Mouse (Mus musculus): ENCODE results near the gene Rac2.

Gene Rac2

DNA sequence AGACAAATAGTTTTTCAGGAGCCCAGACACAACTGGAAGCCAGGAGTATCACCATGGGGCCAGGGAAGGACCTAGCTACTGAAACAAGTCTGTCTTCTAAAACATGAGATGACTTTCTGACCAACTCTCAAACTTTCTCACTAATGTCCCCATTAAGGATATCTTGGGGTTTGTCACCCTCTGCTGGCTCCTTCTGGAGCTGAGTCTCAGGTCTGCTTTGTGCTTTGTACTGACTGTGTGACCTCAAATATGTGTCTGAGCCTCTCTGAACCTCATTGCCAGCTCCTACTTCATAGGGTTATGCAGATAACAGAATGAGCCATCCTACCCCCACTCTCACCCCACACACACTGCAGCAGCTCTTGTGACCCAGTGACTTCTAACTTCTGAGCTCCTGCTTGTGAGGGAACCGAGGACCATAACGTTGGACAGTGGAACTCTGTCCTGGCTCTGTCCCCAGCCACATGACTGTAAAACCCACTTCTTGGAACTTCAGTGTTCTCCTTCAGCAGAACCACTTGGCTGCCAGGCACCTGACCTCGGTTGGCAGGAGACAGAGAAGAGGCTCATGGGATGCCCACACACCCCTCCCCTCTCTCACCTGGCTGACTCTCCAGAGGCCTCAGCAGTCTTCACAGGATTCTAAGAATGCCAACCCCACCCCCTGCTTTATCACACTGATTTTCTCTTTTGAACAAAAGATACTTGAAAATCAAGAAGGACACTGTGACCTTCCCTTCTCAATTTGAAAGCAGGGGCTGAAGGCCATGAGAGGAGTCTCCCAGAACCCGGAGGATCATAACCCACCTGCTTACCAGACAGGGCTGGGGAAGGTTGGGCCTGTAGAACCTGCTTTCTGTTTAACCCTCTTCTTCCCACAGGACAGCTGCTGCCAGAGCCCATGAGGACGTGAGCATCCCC, 24.9 kb downstream of the Rac2 start:
- DNase-seq (ENCODE audit: low read depth in 1 of 2, low spot score in 2 of 2): no peak

DNA sequence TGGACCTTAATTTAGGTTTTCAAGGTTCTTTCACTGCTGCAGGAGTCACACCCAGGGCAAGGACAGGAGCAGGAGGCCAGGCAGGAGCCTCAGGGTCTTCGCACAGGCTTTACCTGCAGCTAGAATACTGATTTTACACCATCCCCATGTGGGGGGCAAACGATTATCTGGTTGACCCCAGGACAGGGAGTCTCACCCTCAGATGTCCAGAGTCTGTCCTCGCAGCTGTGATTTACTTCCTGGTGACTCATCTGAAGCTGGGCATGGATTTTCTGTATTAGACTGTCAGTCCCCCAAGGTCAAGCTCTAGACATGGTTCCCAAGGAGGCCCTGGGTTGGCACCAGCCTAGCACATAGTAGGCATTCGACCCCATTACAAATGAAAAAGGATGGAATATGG, 26.5 kb downstream of the Rac2 start:
- DNase-seq (ENCODE audit: low read depth in 1 of 2, low spot score in 2 of 2): no peak

DNA sequence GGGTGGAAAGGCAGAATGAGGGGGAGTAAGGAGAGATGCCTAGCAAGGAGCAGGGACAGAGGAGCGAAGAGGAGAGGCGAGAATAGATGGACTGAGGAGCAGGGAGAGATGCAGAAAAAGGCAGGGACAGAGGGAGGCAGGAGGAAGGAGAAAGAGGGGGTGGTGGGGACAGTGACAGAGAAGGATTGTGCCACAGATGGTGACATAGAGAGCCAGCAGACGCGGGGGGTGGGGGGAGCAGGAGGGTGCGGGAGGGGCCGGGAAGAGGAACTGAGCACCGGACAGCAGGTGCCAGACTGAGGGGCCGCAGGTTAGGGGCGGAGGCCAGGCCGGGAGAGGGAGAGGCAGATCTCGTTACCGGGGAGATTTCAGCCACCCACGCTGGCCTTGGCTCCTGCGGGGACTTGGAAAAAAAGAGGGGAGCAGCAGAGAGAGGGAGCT, 28.0 kb downstream of the Rac2 start, which contains the start of gene Sstr3:
Gene Sstr3 (minus strand): TSS at position 125 of the 441 bp plus-strand sequence.
- DNase-seq (ENCODE audit: low read depth in 1 of 2, low spot score in 2 of 2): no peak

DNA sequence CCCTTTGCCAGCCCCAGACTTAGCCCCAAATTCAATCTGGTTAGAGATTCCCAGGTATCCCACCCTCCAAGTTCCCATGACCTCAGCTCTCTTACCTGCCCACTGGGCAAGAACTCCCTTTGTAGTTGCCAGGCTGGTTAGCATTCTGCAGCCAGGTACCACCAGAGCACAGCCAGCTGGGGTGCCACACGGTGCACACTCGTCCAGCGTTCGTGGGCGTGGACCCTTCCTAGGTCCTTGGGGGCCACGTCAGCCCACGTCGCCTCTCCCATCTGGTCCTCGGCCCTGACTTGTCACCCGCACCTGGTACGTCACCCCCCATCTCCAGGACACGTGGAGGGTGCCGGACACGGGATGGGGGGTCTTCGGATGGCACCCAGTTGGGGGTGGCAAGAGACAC, 28.5 kb downstream of the Rac2 start:
- no peak for DNase-seq (ENCODE audit: low read depth in 1 of 2, low spot score in 2 of 2)

DNA sequence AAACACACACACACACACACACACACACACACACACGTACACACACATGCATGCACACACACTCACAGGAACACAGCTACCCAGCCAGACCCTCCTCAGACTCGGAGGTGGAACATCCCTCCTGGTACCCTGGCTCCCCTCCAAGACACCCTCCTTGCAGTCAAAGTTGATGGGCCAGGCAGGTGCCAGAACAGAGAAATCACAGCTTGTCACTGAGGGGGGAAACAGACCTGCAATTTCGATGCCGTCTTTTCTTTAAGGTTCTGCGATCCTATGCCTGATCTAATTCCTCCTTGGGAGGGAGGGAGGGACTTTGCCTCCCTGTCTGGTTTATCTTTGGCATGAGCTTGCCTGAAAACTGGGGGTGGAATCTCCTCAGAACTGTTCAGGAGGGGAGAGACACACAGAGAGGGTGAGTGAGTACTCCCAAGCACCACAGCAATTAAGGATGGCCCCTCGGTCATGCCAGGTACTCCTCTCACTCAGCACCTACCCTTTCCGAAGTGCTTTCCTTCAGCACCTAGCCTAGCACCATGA, 29.7 kb downstream of the Rac2 start:
- no peak for DNase-seq (ENCODE audit: low read depth in 1 of 2, low spot score in 2 of 2)

DNA sequence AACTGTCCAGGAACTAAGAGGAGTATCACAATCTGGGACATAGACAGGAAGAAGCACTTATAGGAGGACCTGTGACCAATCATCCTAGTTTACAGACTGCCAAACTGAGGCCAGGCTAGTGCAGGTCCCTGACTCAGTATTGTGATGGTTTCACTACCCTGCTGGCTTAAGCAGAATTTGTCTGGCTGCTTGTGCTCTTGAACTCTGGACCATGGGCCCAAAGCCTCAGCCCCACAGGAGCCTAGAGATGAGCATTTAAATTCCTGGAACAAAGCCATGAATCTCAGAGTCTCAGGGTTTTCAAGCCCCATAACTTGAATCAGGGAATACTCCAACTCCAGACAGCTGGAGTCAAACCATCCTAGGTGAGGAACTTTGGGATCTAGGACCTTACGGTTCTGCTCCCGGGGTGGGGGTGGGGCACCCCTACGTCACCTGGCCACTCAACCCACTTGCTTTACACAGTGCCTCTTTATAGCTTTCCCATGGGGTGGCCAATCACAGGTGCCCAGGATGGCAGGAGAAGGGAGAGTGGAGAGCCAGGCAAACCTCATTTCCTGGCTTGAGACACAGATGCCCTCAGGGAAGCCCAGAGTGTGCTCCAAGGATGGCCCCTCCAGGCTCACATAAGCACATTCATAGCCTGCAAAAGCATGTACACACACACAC, 30.4 kb downstream of the Rac2 start:
- no peak for DNase-seq (ENCODE audit: low read depth in 1 of 2, low spot score in 2 of 2)

DNA sequence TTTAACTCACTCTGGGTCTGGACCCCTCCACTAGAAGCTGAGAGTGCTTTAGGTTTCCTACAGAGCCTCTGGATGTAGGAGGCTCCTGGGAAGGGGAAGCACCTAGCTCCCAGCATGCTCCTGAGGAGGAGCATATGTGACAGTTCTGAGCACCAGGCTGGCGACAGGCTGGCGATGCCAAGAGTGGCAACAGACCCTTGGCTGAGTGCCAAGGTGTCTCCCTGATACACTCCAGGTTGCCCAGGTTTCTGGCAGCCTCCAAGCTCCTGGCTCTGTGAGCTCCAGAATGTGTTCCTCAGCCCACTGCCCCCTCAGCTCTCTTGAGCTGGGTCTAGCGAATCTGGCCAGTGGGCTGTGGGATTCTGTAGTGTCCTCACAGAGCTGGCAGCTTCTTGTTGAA, 31.0 kb downstream of the Rac2 start:
- no peak for DNase-seq (ENCODE audit: low read depth in 1 of 2, low spot score in 2 of 2)

DNA sequence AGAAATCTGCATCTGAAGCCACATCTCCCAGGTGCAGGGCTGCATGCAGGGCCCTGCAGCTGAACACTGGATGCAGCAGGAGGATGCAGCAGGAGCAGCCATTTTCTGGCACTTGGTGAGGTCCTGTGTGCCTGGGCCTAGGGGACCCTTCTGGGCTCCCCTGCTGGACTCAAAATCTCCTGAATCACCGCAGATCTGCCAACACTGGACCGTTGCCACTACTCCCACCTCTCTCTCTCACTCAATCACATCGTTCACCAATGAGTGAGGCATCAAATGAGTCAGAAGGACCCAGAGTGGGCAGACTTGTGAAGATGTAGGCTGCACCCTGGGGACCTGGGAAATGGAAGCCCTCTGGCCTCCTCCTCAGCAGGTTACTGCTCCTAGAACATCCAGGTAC, 31.5 kb downstream of the Rac2 start:
- no peak for DNase-seq (ENCODE audit: low read depth in 1 of 2, low spot score in 2 of 2)

DNA sequence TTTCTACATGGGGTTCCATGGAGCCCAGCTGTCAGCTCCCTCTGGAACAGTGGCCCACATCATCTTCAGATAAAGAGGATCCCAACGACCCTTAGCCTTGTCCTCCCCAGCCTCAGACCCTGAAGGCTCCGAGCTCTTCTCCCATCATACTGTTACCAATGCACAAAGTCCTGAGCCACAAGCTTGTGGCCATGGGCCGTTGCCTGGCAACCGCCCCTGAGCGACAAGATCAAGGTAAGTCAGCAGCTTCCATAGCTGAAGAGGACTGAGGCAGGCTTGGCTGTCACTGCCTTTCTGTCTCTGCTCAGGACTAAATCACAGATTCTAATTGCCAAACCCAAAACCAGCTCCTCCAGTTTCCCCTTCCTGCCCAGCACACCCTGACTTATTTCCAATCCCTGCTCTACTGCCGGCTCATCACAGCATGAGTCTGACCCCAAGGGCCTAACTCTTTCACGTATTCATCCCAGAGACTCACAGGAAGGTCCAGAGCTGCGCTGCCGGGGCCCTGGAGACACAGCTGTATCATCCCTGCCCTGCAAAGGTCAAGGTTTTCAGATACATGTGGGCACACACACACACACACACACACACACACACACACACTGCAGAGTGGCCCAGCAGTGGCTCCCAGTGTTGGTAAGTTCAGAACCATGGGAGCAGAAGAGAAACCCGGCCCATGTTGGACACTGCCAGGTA, 36.7 kb downstream of the Rac2 start:
- DNase-seq (ENCODE audit: low read depth in 1 of 2, low spot score in 2 of 2): no peak

DNA sequence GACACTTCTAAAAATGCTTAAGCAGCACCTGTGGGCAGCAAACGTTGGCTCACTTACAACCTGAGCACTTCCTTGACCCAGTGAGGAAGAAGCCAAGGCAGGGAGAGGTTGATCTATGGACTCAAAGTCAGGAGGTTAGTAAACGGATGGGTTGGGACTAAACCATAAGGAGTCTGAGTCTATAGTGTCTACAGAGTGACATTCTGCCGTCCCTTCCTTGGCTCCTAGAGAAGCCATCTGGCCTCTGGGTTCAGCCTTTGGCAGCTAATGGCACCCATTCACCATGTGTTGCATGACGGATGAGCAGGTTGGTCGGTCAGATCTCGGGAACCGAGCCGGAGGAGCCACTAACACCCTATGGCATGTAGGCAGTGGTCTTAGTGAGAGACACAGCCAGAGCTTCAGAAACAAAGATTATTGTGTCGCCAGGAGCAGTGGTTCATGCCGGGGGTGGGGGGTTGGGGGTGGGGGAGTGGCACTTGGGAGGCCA, 39.2 kb downstream of the Rac2 start:
- no peak for DNase-seq (ENCODE audit: low read depth in 1 of 2, low spot score in 2 of 2)

DNA sequence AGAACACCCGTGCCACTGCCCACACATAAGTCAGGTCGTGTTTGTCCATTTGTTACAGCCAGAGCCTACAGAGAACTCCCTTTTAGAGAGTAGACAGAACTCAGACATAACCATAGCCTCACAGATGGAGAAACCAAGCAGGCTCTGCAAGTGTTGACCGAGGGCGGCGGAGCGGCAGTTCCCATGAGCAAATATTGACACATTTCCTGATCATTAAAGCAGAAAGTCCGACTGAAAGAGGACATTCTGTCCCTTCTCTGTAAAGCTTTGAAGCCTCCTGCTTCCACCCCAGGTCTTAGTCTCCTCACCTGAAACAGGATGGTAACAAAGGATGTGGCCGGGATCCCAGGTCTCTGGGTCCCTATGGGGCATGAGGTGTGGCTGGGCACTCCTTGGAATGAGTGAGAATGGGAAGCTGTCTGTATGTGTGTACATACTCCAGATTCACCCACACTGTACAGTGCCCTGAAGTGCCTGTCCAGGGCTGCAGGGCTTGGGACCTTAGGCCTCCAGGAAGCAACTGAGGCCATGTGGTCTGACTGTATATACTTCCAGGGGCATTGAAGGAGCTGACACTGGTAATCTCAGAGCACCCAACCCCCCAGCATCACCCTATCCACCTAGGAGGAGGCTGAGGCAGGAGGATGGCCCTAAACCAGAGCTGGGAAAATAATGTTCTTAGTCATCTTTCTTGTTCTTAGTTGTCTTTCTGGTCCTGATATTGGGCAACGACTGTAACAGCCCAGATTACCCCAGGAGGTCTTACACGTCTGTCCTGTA, 39.8 kb downstream of the Rac2 start:
- no peak for DNase-seq (ENCODE audit: low read depth in 1 of 2, low spot score in 2 of 2)

DNA sequence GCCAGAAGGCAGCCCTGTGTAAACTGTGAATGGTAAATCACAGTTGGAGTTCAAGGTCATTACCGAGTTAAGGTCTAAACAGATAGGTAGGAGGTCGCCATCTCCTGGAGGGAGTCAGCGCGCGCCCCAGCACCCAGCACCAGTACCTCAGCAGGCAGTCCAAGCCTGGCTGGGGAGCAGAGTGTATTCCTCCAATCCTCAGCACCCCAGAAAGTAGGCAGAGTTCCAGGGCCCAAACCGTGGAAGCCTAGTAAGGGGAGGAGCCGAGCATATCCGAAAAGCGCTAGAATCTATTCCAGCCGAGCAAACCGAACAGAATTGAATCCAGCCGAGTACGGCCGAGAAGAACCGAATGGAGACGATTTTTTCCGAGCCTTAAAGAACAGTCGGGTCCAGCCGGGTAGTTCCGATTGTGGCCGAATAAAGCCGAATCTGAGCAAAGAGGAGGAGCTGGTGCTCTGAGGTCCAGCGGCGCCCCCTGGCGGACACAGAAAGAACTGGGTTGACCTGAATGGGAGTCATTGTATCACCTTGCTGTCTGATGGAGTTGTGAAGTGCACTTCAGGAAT, 40.6 kb downstream of the Rac2 start:
- DNase-seq (ENCODE audit: low read depth in 1 of 2, low spot score in 2 of 2): peak; percentile 68 to 87

DNA sequence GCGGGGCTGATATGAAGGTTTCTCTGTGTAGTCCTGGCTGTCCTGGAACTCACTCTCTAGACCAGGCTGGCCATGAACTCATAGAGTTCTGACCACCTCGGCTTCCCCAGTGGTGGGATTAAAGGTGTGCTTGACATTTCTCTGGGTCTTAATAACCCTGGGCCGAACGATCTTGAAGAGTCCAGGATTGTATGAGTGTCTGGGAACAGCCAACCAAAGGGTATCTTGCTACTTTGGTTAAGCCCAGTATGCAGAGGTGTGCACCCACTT, 41.2 kb downstream of the Rac2 start:
- DNase-seq (ENCODE audit: low read depth in 1 of 2, low spot score in 2 of 2): no peak

DNA sequence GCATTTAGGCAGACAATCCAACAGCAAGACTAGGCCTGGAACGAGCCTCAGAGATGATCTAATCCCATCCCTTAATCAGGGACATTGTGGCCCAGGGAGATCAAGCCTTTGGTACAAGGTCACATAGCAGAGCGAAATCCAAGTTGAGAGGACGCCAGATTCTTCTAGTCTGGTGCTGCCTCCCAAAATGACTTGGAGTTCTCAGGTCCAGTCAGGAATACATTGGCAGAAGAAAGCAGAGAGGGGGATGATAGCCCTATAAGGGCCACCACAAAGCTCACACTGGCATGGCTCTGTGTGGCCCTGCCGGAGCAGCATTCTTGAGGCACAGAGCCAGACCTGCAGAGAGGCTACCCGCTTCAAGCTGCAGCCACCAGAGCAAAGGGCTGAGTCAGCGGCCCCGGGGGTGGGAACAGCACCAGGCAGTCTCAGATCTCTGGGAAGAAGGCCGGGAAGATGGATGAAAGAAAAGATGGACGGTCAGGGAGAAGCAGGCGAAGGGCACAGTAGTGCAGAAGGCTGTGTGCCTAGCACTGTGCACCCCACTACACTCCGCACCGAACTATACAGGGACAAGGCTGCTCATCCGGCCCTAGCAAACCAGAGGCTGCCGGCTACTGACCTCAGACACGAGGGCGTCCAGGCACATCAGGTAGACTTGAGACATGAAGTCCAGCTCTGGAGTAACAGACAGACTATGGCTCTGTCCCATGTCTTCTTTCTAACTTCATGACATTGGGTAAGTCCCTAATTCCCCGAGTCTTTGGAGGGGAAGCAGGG, 41.7 kb downstream of the Rac2 start, which contains the start of gene C1qtnf6:
Gene C1qtnf6 (minus strand): TSS at position 746 of the 780 bp plus-strand sequence.
- no peak for DNase-seq (ENCODE audit: low read depth in 1 of 2, low spot score in 2 of 2)

DNA sequence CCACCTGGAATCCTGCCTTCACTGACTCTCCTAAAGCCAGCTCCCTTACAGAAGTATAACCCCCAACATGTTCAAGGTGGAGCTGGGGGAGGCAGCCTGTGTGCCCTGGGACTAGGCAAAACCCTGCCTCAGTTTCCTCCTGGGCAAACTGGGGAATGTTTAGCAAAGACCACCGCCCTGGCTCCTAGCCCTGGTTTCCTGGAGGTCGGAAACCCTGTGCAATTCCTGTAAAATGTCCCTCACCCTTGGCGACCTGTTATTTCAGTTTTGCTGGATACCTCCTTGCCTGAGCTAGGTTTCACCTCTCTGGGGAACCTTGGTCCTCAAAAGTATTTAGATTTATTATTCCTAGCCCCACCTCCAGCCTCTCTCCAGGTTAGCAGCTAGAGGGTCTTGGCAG, 42.4 kb downstream of the Rac2 start:
- DNase-seq (ENCODE audit: low read depth in 1 of 2, low spot score in 2 of 2): no peak

DNA sequence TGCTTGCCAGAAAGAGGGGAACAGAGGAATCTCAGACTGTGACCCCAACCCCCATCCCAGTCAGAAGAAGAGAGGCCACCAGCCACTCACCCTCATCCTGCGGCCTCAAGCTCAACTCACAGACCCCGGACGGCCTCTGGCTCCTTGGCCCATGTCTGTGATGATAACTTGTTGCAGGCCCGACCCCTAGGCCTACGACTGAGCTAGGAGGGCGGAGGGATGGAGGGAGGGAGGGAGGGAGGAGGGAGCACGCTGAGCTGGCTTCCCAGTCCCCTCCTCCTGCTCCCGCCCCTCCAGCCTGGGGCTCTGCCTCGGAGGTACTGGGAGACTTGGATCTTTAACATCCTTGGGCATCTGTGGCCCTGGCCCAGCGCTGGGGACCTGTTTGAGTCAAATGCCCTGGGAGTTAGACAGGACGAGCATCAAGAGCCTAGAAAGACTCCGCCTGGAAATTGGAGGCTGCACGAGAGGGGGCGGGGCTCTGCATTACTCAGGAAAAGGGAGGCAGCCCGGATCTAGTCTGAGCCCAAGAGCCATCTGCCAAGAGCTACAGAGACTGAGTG, 43.1 kb downstream of the Rac2 start:
- no peak for DNase-seq (ENCODE audit: low read depth in 1 of 2, low spot score in 2 of 2)

DNA sequence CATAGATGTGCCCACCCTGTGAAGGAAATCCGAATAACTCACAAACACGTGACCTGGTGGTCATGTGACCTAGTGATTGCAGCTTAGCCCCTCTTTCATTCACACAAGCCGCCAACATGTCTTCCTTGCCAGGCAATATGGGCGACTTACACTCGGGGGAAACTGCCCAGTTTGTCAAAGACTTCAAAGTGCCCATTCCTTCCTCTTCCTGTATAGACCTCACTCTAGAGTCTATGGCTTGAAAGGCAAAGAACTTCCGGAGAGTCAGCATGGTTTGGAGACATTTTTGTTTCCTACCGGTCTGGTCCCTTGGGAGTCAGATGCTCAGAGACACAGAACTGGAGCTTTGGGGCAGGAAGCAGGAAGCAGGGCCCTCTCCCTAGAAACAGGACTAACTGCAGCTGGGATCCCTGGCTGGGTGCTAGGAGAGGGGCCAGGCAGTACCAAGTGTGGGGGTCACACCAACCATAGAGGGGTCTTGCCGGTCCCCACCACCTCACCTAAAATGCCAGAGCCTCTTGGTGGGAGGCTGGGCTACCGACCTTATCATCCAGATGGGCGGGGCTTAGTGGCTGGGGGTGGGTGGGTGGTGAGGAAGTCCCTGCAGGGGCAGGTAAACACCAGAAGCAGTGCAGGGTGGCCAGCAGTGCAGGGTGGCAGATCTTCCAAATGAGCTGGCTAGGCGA, 43.7 kb downstream of the Rac2 start:
- DNase-seq (ENCODE audit: low read depth in 1 of 2, low spot score in 2 of 2): no peak

DNA sequence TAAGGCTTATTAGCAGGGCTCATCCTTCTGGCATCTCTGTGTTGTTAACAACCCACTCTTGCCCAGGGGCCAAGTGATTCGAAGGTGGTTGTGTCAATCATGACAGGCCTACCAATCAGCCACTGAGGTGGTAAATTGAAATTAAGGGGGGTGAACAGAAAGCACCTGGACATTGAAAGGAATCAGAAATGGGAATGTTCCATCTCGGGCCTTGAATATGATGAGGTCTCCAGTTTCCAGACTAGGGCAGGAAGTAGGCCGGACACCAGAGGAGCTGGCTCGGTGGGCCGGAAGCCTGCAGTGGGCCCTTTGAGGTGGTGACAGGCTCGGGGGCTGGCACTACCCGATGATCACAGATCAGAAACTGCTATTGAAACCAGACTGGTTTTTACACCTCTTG, 44.6 kb downstream of the Rac2 start:
- no peak for DNase-seq (ENCODE audit: low read depth in 1 of 2, low spot score in 2 of 2)

DNA sequence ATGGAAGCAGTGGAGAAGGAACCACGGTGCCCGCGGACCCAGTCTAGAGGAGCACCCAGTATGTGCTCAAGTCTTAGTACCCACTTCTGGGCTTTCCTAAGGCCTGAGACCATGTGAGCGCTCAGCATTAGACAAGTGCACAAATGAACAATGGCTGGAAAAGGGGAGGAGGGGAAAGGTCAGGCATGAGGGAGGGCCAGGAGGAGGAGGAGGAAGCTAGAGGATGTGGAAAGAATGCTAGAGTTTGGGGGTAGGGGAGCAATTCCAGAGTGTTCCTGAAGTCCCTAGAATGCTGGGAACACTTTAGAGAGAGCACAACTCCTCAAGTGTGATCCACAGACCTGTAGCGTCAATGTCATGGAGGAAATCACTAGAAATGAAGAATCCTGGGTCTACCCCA, 48.4 kb downstream of the Rac2 start:
- DNase-seq (ENCODE audit: low read depth in 1 of 2, low spot score in 2 of 2): no peak
